Mouse (Mus musculus) kidney, postnatal 0 days (tissue): ENCODE results near the gene Fam71d. TPM values are rescaled to one million over a fixed set of nuclear protein-coding genes. Genes with fewer than 3 reads are reported as not detected.

ENCODE experiments used
- ATAC-seq: fragments of 200-750 bp; cut with Nextera tagmentation; replicated peaks from 2 replicates; pipeline ENCODE4 v1.8.0; 2017; ENCODE audit warnings: low read depth, moderate number of reproducible peaks, moderate TSS enrichment, moderate library complexity; ENCODE audit not compliant: low FRiP score
- DNase-seq: peaks from one replicate; pipeline ENCODE4 v3.0.0-alpha.2; 2016; ENCODE audit warnings: low spot score
- H3K27ac ChIP-seq: fragments of 300-500 bp; sonication (generic); 2 replicates; pipeline ENCODE4 v1.5.1; 2014; ENCODE audit warnings: mild to moderate bottlenecking
- H3K27me3 ChIP-seq: fragments of 300-500 bp; sonication (generic); 2 replicates; pipeline ENCODE4 v1.6.1; 2014; ENCODE audit warnings: low read length, mixed read lengths; ENCODE audit not compliant: insufficient read depth
- H3K36me3 ChIP-seq: fragments of 300-500 bp; sonication (generic); 2 replicates; pipeline ENCODE4 v1.6.1; 2014; ENCODE audit warnings: low read length, mixed read lengths; ENCODE audit not compliant: insufficient read depth
- H3K4me1 ChIP-seq: fragments of 300-500 bp; sonication (generic); replicated peaks from 2 replicates; pipeline ENCODE4 v1.6.1; 2014; ENCODE audit warnings: antibody characterized with exemption, low read length, mixed read lengths; ENCODE audit not compliant: insufficient read depth
- H3K4me2 ChIP-seq: fragments of 300-500 bp; sonication (generic); 2 replicates; pipeline ENCODE4 v1.6.1; 2014; ENCODE audit warnings: mild to moderate bottlenecking, low read length, moderate library complexity, mixed read lengths
- H3K4me3 ChIP-seq: fragments of 300-500 bp; sonication (generic); replicated peaks from 2 replicates; pipeline ENCODE4 v1.5.1; 2014; ENCODE audit warnings: low read depth, low read length
- H3K9ac ChIP-seq: fragments of 300-500 bp; sonication (generic); 2 replicates; pipeline ENCODE4 v1.6.1; 2014; ENCODE audit warnings: low read depth, low read length
- H3K9me3 ChIP-seq: fragments of 300-500 bp; sonication (generic); replicated peaks from 2 replicates; pipeline ENCODE4 v1.6.1; 2016; ENCODE audit warnings: low read length, inconsistent platforms, mixed read lengths
- CTCF ChIP-seq: IDR thresholded peaks from 2 replicates; pipeline ENCODE4 v1.5.1; 2016; ENCODE audit warnings: antibody characterized with exemption, low read depth, mild to moderate bottlenecking, moderate library complexity
- WGBS: fragments of 180-500 bp; shearing (Covaris S2); extraction: QIAGEN DNeasy Blood & Tissue Kit; methylation state at CpG from one replicate; pipeline ENCODE4 v1.1.7; 2014; 5-methylcytosine and 5-hydroxymethylcytosine counted together
- polyA plus RNA-seq: library from polyadenylated mRNA; unstranded; fragments of >200 nt; fragmentation: Nextera tagmentation; extraction: Ambion mirVana; gene quantifications from 2 replicates; pipeline ENCODE4 v1.2.1, GENCODE M21; 2015

Fam71d gene
- polyA plus RNA-seq, 1 experiment from 2014 or later, result not detected

DNA sequence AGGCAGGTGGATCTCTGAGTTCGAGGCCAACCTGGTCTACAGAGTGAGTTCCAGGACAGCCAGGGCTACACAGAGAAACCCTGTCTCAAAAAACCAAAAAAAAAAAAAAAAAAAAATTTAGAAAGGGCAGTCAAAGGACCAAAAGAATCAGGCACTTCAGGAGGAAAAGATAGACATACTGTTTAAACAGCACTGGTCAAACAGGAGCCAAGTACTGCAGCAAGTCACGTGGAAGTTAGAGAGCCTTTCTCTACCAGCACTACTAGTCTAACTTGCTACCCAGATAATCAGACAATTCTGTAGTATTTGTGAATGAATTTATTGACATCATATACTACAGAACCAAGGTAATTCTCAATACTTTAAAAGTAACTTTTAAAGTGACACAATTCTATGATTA is 10.3 kb upstream of the Fam71d start:
- H3K4me3 ChIP-seq, result no peak overlapping the region
- H3K4me2 ChIP-seq, result no peak overlapping the region
- H3K4me1 ChIP-seq, result no peaks in the 10 kb centered on the region
- H3K27me3 ChIP-seq, result no peaks in the 10 kb centered on the region
- ATAC-seq (no peak), DNase-seq (no peak)
- H3K9me3 ChIP-seq, result no peaks in the 10 kb centered on the region
- H3K9ac ChIP-seq, result no peak overlapping the region
- WGBS, result 84% methylated on average over 2 of the region's 2 CpGs
- no peaks in the 10 kb centered on the region for H3K36me3 ChIP-seq
- no peak overlapping the region for H3K27ac ChIP-seq
- TF ChIP-seq CTCF, result no peak

DNA sequence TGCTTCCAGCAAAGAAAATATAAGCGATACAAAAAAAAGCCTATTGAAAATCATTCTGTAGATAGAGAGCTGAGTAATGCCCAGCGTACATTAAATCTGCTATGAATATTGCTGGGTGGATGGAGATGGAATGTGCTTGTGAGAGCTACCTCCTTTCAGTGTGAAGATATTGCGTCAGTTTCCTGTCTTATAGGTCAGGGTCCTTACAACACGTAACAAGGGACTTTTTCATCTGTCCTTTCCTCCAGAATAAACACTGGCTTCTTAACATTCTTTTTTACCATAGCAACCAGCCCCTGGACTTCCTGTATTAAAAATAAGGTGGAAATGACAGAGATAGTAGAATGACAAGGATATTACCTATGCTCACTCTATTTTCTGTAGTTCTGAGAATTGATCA is 9.1 kb upstream of the Fam71d start:
- H3K27me3 ChIP-seq, result no peaks in the 10 kb centered on the region
- TF ChIP-seq CTCF, result no peak
- H3K27ac ChIP-seq, result no peak overlapping the region
- no peaks in the 10 kb centered on the region for H3K4me1 ChIP-seq
- H3K9me3 ChIP-seq, result no peaks in the 10 kb centered on the region
- DNase-seq (no peak), ATAC-seq (no peak)
- no peak overlapping the region for H3K4me2 ChIP-seq
- 69% methylated on average over 4 of the region's 4 CpGs for WGBS
- H3K4me3 ChIP-seq, result no peak overlapping the region
- H3K9ac ChIP-seq, result no peak overlapping the region
- H3K36me3 ChIP-seq, result no peaks in the 10 kb centered on the region

DNA sequence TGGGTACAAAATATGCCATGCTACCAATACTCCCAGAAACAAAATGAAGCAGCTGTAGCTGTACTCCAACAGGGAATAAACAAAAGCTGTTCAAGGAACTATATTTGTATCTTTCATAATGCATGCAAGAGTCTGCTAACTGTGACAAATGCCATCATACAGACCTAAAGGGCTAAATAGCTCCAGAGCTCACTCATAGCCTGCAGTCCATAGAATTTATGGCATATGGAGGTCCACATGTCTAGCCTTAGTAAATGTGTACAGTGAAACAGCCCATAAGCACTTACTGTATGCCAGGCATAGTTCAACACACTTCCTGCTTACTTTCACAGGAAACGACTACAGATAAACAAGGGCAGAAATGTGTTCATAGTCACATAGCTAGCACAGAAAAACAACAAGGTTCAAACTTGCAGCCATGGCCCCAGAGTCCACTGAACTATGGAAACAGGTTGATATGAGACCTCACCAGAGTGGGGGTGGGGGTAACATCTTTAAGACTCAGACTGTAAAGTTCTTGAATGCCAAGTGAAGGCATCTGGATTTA is 5.6 kb upstream of the Fam71d start:
- WGBS, result 73% methylated on average over 1 of the region's 1 CpGs
- Histone ChIP-seq H3K9me3 (no peaks in the 10 kb centered on the region), H3K27ac (no peak overlapping the region), H3K4me3 (no peak overlapping the region), H3K27me3 (no peaks in the 10 kb centered on the region), H3K4me2 (no peak overlapping the region), H3K36me3 (no peaks in the 10 kb centered on the region), H3K9ac (no peak overlapping the region), H3K4me1 (no peaks in the 10 kb centered on the region)
- ATAC-seq (no peak), DNase-seq (no peak)
- no peak for TF ChIP-seq CTCF

DNA sequence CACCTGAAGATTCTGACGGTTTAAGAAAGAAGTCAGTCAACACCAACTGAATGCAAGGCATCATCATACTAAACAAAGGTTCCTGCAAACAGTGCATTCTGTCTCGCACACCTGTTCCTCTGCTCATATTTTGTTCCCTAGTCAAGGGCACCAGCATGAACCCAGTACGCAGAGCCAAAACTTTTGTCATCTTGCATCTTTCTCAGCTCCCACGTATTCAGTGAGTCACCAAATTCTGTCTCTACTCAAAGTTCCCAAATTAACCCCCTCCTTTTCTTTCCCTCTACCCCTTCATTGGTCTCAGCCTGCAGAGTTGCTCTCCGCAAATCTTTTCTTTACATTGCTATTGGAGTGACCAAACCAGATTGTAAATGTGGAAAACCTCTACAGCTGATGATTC is 2.5 kb upstream of the Fam71d start:
- Histone ChIP-seq H3K9ac (no peak overlapping the region), H3K27ac (no peak overlapping the region), H3K4me2 (no peak overlapping the region), H3K9me3 (no peaks in the 10 kb centered on the region), H3K4me1 (no peaks in the 10 kb centered on the region), H3K27me3 (no peaks in the 10 kb centered on the region), H3K36me3 (no peaks in the 10 kb centered on the region), H3K4me3 (no peak overlapping the region)
- no peak for TF ChIP-seq CTCF
- DNase-seq (no peak), ATAC-seq (no peak)
- WGBS, result 82% methylated on average over 5 of the region's 5 CpGs

DNA sequence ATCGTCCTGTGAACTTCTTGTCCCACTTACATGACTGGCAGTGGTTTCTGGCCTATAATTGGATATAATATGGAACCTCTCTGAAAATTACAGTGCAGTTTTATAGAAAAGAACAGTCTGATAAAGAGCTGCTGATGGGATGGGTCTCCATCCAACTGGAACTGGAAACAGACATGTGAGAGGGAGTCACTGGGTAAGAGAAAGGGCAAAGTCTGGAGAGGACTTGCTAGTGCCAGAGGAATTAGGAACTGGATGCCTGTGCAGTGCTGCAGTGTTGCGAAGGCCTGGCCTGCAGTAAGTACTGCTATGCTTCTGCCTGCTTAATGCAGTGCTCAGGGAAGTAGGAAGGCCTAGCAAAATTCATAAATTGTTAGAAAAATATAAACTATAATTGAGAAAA is 1.9 kb downstream of the Fam71d start:
- DNase-seq (peak; percentile 12), ATAC-seq (0 out of 2 replicates have a peak, but pooled peaks have one; percentile 46)
- H3K4me1 ChIP-seq, result no peaks in the 10 kb centered on the region
- no peak overlapping the region for H3K4me2 ChIP-seq
- no peak for TF ChIP-seq CTCF
- no peaks in the 10 kb centered on the region for H3K36me3 ChIP-seq
- no peak overlapping the region for H3K9ac ChIP-seq
- H3K9me3 ChIP-seq, result no peaks in the 10 kb centered on the region
- H3K27me3 ChIP-seq, result no peaks in the 10 kb centered on the region
- WGBS, result 87% methylated on average over 2 of the region's 2 CpGs
- H3K27ac ChIP-seq, result no peak overlapping the region
- no peak overlapping the region for H3K4me3 ChIP-seq

DNA sequence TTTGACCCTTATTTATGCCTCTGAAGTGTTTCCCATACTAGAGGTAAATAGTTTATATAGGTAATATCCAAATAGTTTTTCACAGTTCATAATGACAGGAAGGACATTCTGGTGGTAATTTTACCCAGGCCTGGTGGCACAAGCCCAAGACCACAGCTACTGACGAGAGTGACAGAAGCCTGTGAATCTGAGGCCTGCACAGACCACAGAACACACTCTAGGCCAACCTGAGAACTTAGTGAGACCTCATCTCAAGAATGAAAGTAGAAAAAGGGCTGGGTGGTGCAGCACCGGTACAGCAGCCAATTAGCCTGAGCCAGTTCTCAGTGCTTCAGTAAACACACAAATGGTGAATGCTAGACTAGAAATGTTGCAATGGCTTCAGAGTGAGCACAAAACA is 26.4 kb downstream of the Fam71d start:
- no peak for DNase-seq
- no peak overlapping the region for H3K9ac ChIP-seq
- H3K9me3 ChIP-seq, result no peaks in the 10 kb centered on the region
- no peaks in the 10 kb centered on the region for H3K4me1 ChIP-seq
- no peak overlapping the region for H3K4me2 ChIP-seq
- no peak for TF ChIP-seq CTCF
- 82% methylated on average over 2 of the region's 2 CpGs for WGBS
- H3K36me3 ChIP-seq, result no peaks in the 10 kb centered on the region
- no peak overlapping the region for H3K27ac ChIP-seq
- no peak overlapping the region for H3K4me3 ChIP-seq
- H3K27me3 ChIP-seq, result no peaks in the 10 kb centered on the region
- ATAC-seq, result no peak

DNA sequence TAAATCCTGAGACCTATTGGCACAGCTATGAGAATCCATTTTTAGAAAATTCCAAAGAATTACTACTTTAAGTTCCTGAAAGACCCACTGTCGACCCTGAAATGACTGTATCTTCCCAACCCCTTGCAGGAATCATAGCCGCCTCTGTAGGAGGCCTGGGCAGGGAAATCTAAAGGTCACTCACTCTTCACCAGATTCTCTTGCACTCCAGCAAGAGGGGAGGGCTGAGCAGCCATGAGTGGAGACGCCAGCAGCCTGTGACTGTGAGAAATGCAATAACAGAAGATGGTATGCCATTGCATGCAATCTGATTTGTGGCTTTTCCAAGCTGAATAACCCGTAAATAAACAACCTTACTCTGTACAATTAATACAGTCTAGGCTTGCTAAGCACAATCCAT is 36.4 kb downstream of the Fam71d start:
- Histone ChIP-seq H3K4me3 (no peak overlapping the region), H3K36me3 (no peaks in the 10 kb centered on the region), H3K9me3 (no peaks in the 10 kb centered on the region), H3K4me1 (no peaks in the 10 kb centered on the region), H3K27ac (peak overlapping the region; percentile 10; the same call in 1 of the 2 replicates), H3K9ac (no peak overlapping the region), H3K27me3 (no peaks in the 10 kb centered on the region), H3K4me2 (no peak overlapping the region)
- 27% methylated on average over 4 of the region's 4 CpGs for WGBS
- ATAC-seq (peak; percentile 68; the same call in 1 of the 2 replicates), DNase-seq (peak; percentile 50)
- no peak for TF ChIP-seq CTCF
